Mouse (Mus musculus) kidney, adult 2 months (tissue): ENCODE measurements around the gene Soat2. TPM values are rescaled to one million over a fixed set of nuclear protein-coding genes. Genes with fewer than 3 reads are reported as not detected.

Source experiments
- DNase-seq: peaks from one replicate; pipeline ENCODE4 v3.0.0; 2021
- H3K27ac ChIP-seq: fragments of 200-500 bp; 2 replicates; pipeline ENCODE4 v1.5.1; 2012; ENCODE audit warnings: low read depth, low read length, control low read depth, inconsistent platforms; ENCODE audit not compliant: insufficient read depth
- H3K27me3 ChIP-seq: fragments of 200-500 bp; replicated peaks from 2 replicates; pipeline ENCODE4 v1.6.1; 2012; ENCODE audit warnings: mild to moderate bottlenecking, moderate library complexity, low read length, inconsistent platforms; ENCODE audit not compliant: control insufficient read depth, insufficient read depth
- H3K36me3 ChIP-seq: fragments of 200-500 bp; 2 replicates; pipeline ENCODE4 v1.6.1; 2012; ENCODE audit warnings: mild to moderate bottlenecking, moderate library complexity, low read length, inconsistent platforms; ENCODE audit not compliant: control insufficient read depth, insufficient read depth
- H3K4me1 ChIP-seq: fragments of 200-500 bp; 2 replicates; pipeline ENCODE4 v1.6.1; 2011; ENCODE audit warnings: low read length; ENCODE audit not compliant: control insufficient read depth, insufficient read depth
- H3K4me3 ChIP-seq: fragments of 200-500 bp; 2 replicates; pipeline ENCODE4 v1.5.1; 2011; ENCODE audit warnings: mild to moderate bottlenecking, low read depth, low read length, control low read depth; ENCODE audit not compliant: insufficient read depth
- CTCF ChIP-seq: fragments of 200-500 bp; conservative IDR thresholded peaks from 2 replicates; pipeline ENCODE4 v1.5.1; 2011; ENCODE audit warnings: low read depth, mild to moderate bottlenecking, control low read depth, low read length, moderate library complexity, mixed read lengths; ENCODE audit not compliant: insufficient read depth, insufficient read length
- POLR2A ChIP-seq: fragments of 200-500 bp; IDR thresholded peaks from one replicate; pipeline ENCODE4 v1.6.1; 2011; ENCODE audit warnings: low read depth, low read length, control low read depth
- WGBS: fragments of 180-500 bp; shearing (Covaris S2); methylation state at CpG from one replicate; pipeline ENCODE4 v1.1.7; 2018; 5-methylcytosine and 5-hydroxymethylcytosine counted together
- polyA plus RNA-seq: library from polyadenylated mRNA; depleted of rRNA; stranded (reverse); fragments of >200 nt; gene quantifications from 2 replicates; pipeline ENCODE4 v1.2.3, GENCODE M21; 2012; rRNA removed

The Soat2 gene
- polyA plus RNA-seq, 1 experiment: 1.2 TPM

GRCm38 (mm10) chr15:102211895-102212294 is 61.6 kb downstream of the Soat2 start:
- DNase-seq: no peak
- peaks cover 10% of the 10 kb centered on the region; the same call in 1 of the 2 replicates for H3K4me1 ChIP-seq
- H3K36me3 ChIP-seq: peaks cover 11% of the 10 kb centered on the region; the same call in 1 of the 2 replicates
- 73% methylated on average over 6 of the region's 6 CpGs for WGBS
- no peaks in the 10 kb centered on the region for H3K27me3 ChIP-seq
- TF ChIP-seq CTCF (no peak), POLR2A (no peak)
- no peak overlapping the region for H3K4me3 ChIP-seq
- H3K27ac ChIP-seq: no peak overlapping the region

Other genes starting within 250 kb of the Soat2 start
- gene Krt4, start 225.8 kb upstream of the Soat2 start, polyA plus RNA-seq: 0.18 TPM in 1 of 2 replicates, not detected in the other
- 0.33 and 0.37 TPM in 2 replicates for gene Krt79, start 210.2 kb upstream of the Soat2 start, polyA plus RNA-seq
- 0.02 TPM in 1 of 2 replicates, not detected in the other for gene Krt78, start 196.2 kb upstream of the Soat2 start, polyA plus RNA-seq
- gene Krt8, start 146.0 kb upstream of the Soat2 start, polyA plus RNA-seq: 82.8 and 88.0 TPM in 2 replicates
- 20.7 and 25.0 TPM in 2 replicates for gene Krt18, start 122.3 kb upstream of the Soat2 start, polyA plus RNA-seq
- 92.1 and 124 TPM in 2 replicates for gene Eif4b, start 76.8 kb upstream of the Soat2 start, polyA plus RNA-seq
- 124 and 143 TPM in 2 replicates for gene Tns2, start 50.1 kb upstream of the Soat2 start, polyA plus RNA-seq
- 29.7 and 30.1 TPM in 2 replicates for gene Spryd3, start 14.3 kb upstream of the Soat2 start, polyA plus RNA-seq
- 18.5 and 26.8 TPM in 2 replicates for gene Igfbp6, start 6.2 kb upstream of the Soat2 start, polyA plus RNA-seq
- 29.1 and 30.3 TPM in 2 replicates for gene Zfp740, start 52.7 kb downstream of the Soat2 start, polyA plus RNA-seq
- 216 and 255 TPM in 2 replicates for gene Csad, start 54.2 kb downstream of the Soat2 start, polyA plus RNA-seq
- gene Itgb7, start 81.4 kb downstream of the Soat2 start, polyA plus RNA-seq: 2.7 and 11.1 TPM in 2 replicates
- gene Rarg, start 107.0 kb downstream of the Soat2 start, polyA plus RNA-seq: 21.2 and 25.6 TPM in 2 replicates
- 0.41 TPM in 2 replicates for gene Gm9918, start 120.0 kb downstream of the Soat2 start, polyA plus RNA-seq
- gene Mfsd5, start 128.9 kb downstream of the Soat2 start, polyA plus RNA-seq: 66.5 and 72.1 TPM in 2 replicates
- 0.45 and 0.53 TPM in 2 replicates for gene Espl1, start 145.7 kb downstream of the Soat2 start, polyA plus RNA-seq
- 141 and 206 TPM in 2 replicates for gene Pfdn5, start 175.6 kb downstream of the Soat2 start, polyA plus RNA-seq
- gene Myg1, start 181.2 kb downstream of the Soat2 start, polyA plus RNA-seq: 70.0 and 72.6 TPM in 2 replicates
- 31.1 and 38.1 TPM in 2 replicates for gene Aaas, start 200.2 kb downstream of the Soat2 start, polyA plus RNA-seq
- 0.05 and 0.06 TPM in 2 replicates for gene Sp7, start 216.7 kb downstream of the Soat2 start, polyA plus RNA-seq